Mouse (Mus musculus): ENCODE measurements at regions not wholly inside any gene's neighbourhood (a gene's known extent, or its start where the extent isn't known, plus 50 kb on each side); places are given as distances from the start of the nearest gene placed in this dataset.
A peak's percentile ranks its signal among the peaks of the same experiment; 100 is the strongest.

DNA sequence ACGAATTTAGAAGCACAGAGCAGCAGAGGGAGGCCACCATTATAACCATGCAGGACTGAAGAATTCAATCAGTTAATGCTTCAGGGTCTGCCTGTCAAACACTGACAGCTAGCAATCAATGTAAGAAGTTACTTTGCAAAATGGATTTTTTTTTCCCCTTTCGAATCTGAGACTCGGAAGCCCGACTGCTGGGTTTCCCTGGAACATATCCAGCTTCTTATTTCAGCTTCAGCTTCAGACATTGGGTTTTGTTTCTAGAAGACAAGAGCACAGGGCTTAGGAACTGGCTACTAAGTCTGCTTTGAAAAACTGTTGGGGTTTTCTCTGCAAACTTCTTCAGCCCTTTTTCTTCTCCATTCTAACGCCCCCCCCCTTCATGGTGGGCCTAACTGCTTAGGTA is 288.4 kb downstream of the Sox4 start:
- no peak for ATAC-seq
- WGBS, result 56% methylated on average over 5 of the region's 5 CpGs

GRCm38 (mm10) chr13:28664698-28665097 is 288.8 kb downstream of the Sox4 start:
- 53% methylated on average over 4 of the region's 4 CpGs for WGBS

More for the DNA sequence above, 288.4 kb downstream of the Sox4 start:
- DNase-seq (ENCODE audit: low spot score), result no peak
- no peak overlapping the region for H3K27ac ChIP-seq (ENCODE audit: low read length)
- H3K27me3 ChIP-seq (replicated peaks; ENCODE audit: insufficient read depth, low read length), result no peaks in the 10 kb centered on the region
- H3K4me3 ChIP-seq (ENCODE audit: low read depth, low read length), result no peak overlapping the region
- no peaks in the 10 kb centered on the region for H3K9me3 ChIP-seq (ENCODE audit: low read length)
- no peak overlapping the region for H3K9ac ChIP-seq (replicated peaks; ENCODE audit: low read depth)
- H3K36me3 ChIP-seq (ENCODE audit: insufficient read depth, low read length), result no peaks in the 10 kb centered on the region
- no peaks in the 10 kb centered on the region for H3K4me1 ChIP-seq (ENCODE audit: insufficient read depth, low read depth, low read length)
- no peak overlapping the region for H3K4me2 ChIP-seq (replicated peaks; ENCODE audit: low read depth, low read length)
- no peak for TF ChIP-seq EP300 (IDR thresholded peaks at IDR 0.05)
- no peak for TF ChIP-seq CTCF (IDR thresholded peaks at IDR 0.05)

GRCm38 (mm10) chr13:28663950-28664681 is 289.4 kb downstream of the Sox4 start:
- no peaks in the 10 kb centered on the region for H3K9me3 ChIP-seq (ENCODE audit: low read length)
- no peaks in the 10 kb centered on the region for H3K36me3 ChIP-seq (ENCODE audit: insufficient read depth, low read length)
- peak; percentile 28; the same call in 1 of the 2 replicates for ATAC-seq
- H3K4me1 ChIP-seq (ENCODE audit: insufficient read depth, low read depth, low read length), result no peaks in the 10 kb centered on the region
- no peaks in the 10 kb centered on the region for H3K27me3 ChIP-seq (replicated peaks; ENCODE audit: insufficient read depth, low read length)
- H3K4me2 ChIP-seq (replicated peaks; ENCODE audit: low read depth, low read length), result no peak overlapping the region
- H3K9ac ChIP-seq (replicated peaks; ENCODE audit: low read depth), result no peak overlapping the region
- no peak overlapping the region for H3K4me3 ChIP-seq (ENCODE audit: low read depth, low read length)
- no peak for DNase-seq (ENCODE audit: low spot score)
- WGBS, result 59% methylated on average over 7 of the region's 7 CpGs
- H3K27ac ChIP-seq (ENCODE audit: low read length), result no peak overlapping the region
- TF ChIP-seq EP300 (IDR thresholded peaks at IDR 0.05) (no peak), CTCF (IDR thresholded peaks at IDR 0.05) (no peak)

More at GRCm38 (mm10) chr13:28664698-28665097, 288.8 kb downstream of the Sox4 start:
- Histone ChIP-seq H3K27me3 (replicated peaks; ENCODE audit: insufficient read depth, low read length) (no peaks in the 10 kb centered on the region), H3K27ac (ENCODE audit: low read length) (no peak overlapping the region), H3K4me1 (ENCODE audit: insufficient read depth, low read depth, low read length) (no peaks in the 10 kb centered on the region), H3K4me3 (ENCODE audit: low read depth, low read length) (no peak overlapping the region), H3K36me3 (ENCODE audit: insufficient read depth, low read length) (no peaks in the 10 kb centered on the region), H3K9me3 (ENCODE audit: low read length) (no peaks in the 10 kb centered on the region), H3K4me2 (replicated peaks; ENCODE audit: low read depth, low read length) (no peak overlapping the region), H3K9ac (replicated peaks; ENCODE audit: low read depth) (no peak overlapping the region)
- DNase-seq (ENCODE audit: low spot score) (no peak), ATAC-seq (no peak)
- TF ChIP-seq EP300 (IDR thresholded peaks at IDR 0.05) (no peak), CTCF (IDR thresholded peaks at IDR 0.05) (no peak)

DNA sequence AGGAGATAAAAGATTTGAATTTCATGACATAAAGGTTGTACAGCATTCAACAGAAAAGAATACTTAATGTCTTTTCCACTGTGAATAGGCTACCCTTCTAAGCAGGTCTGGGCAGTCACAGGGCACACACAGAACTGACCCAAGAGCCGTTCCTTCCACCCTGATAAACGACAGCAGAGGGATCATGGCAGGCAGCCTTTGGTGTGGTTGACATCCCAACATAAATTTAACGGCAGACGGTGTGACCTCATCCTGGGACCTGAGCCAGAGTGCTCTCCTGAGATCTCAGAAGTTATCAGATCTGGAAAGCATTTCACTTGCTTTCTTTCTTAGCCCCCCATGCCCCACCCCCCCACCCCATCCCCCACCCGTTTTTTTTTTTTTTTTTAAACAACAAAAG is 290.1 kb downstream of the Sox4 start:
- H3K36me3 ChIP-seq (ENCODE audit: insufficient read depth, low read length), result no peaks in the 10 kb centered on the region
- H3K4me1 ChIP-seq (ENCODE audit: insufficient read depth, low read depth, low read length), result no peaks in the 10 kb centered on the region
- no peak overlapping the region for H3K4me3 ChIP-seq (ENCODE audit: low read depth, low read length)
- ATAC-seq, result peak; percentile 40; the same call in 1 of the 2 replicates
- H3K4me2 ChIP-seq (replicated peaks; ENCODE audit: low read depth, low read length), result no peak overlapping the region
- H3K9ac ChIP-seq (replicated peaks; ENCODE audit: low read depth), result no peak overlapping the region
- peak; percentile 37 for DNase-seq (ENCODE audit: low spot score)
- TF ChIP-seq EP300 (IDR thresholded peaks at IDR 0.05) (no peak), CTCF (IDR thresholded peaks at IDR 0.05) (no peak)
- H3K9me3 ChIP-seq (ENCODE audit: low read length), result no peaks in the 10 kb centered on the region
- WGBS, result 11% methylated on average over 5 of the region's 5 CpGs
- no peak overlapping the region for H3K27ac ChIP-seq (ENCODE audit: low read length)
- H3K27me3 ChIP-seq (replicated peaks; ENCODE audit: insufficient read depth, low read length), result no peaks in the 10 kb centered on the region

- Histone ChIP-seq H3K27me3 (replicated peaks; ENCODE audit: insufficient read depth, low read length) (no peaks in the 10 kb centered on the region), H3K9ac (replicated peaks; ENCODE audit: low read depth) (no peak overlapping the region), H3K36me3 (ENCODE audit: insufficient read depth, low read length) (no peaks in the 10 kb centered on the region), H3K4me3 (ENCODE audit: low read depth, low read length) (no peak overlapping the region), H3K9me3 (ENCODE audit: low read length) (no peaks in the 10 kb centered on the region), H3K27ac (ENCODE audit: low read length) (no peak overlapping the region), H3K4me1 (ENCODE audit: insufficient read depth, low read depth, low read length) (no peaks in the 10 kb centered on the region), H3K4me2 (replicated peaks; ENCODE audit: low read depth, low read length) (no peak overlapping the region)
- WGBS, result 63% methylated on average over 3 of the region's 3 CpGs
- ATAC-seq (no peak), DNase-seq (ENCODE audit: low spot score) (no peak)
- TF ChIP-seq EP300 (IDR thresholded peaks at IDR 0.05) (no peak), CTCF (IDR thresholded peaks at IDR 0.05) (no peak)
These were observed 291.2 kb downstream of the Sox4 start for GRCm38 (mm10) chr13:28662316-28662752.

- Histone ChIP-seq H3K4me3 (ENCODE audit: low read depth, low read length) (no peak overlapping the region), H3K9ac (replicated peaks; ENCODE audit: low read depth) (no peak overlapping the region), H3K4me1 (ENCODE audit: insufficient read depth, low read depth, low read length) (no peaks in the 10 kb centered on the region), H3K27me3 (replicated peaks; ENCODE audit: insufficient read depth, low read length) (no peaks in the 10 kb centered on the region), H3K4me2 (replicated peaks; ENCODE audit: low read depth, low read length) (no peak overlapping the region), H3K27ac (ENCODE audit: low read length) (no peak overlapping the region), H3K9me3 (ENCODE audit: low read length) (no peaks in the 10 kb centered on the region), H3K36me3 (ENCODE audit: insufficient read depth, low read length) (no peaks in the 10 kb centered on the region)
- TF ChIP-seq EP300 (IDR thresholded peaks at IDR 0.05), result no peak
- no peak for TF ChIP-seq CTCF (IDR thresholded peaks at IDR 0.05)
- no peak for ATAC-seq
- WGBS, result 85% methylated on average over 2 of the region's 2 CpGs
- no peak for DNase-seq (ENCODE audit: low spot score)
These were observed 293.4 kb downstream of the Sox4 start for GRCm38 (mm10) chr13:28660151-28660550.

Measured in lung, postnatal 0 days (tissue).